Mouse (Mus musculus) embryonic facial prominence, embryonic 11.5 days (tissue): ENCODE data around the gene Top1. TPM values are rescaled to one million over a fixed set of nuclear protein-coding genes. Genes with fewer than 3 reads are reported as not detected.

Experiments
- ATAC-seq: fragments of 200-750 bp; cut with Nextera tagmentation; replicated peaks from 2 replicates; pipeline ENCODE4 v1.8.0; 2017; ENCODE audit warnings: low read depth; ENCODE audit not compliant: insufficient number of reproducible peaks, low FRiP score, low TSS enrichment
- DNase-seq: peaks from one replicate; pipeline ENCODE4 v3.0.0-alpha.2; 2015; ENCODE audit warnings: low spot score
- H3K27ac ChIP-seq: fragments of 300-500 bp; sonication (generic); replicated peaks from 2 replicates; pipeline ENCODE4 v1.5.1; 2014; ENCODE audit warnings: mild to moderate bottlenecking, low read depth, low read length, control low read depth
- H3K27me3 ChIP-seq: fragments of 300-500 bp; sonication (generic); 2 replicates; pipeline ENCODE4 v1.6.1; 2014; ENCODE audit warnings: mild to moderate bottlenecking, low read length, moderate library complexity, mixed read lengths; ENCODE audit not compliant: control insufficient read depth, insufficient read depth
- H3K36me3 ChIP-seq: fragments of 300-500 bp; sonication (generic); replicated peaks from 2 replicates; pipeline ENCODE4 v1.6.1; 2014; ENCODE audit warnings: low read depth, mild to moderate bottlenecking, low read length, moderate library complexity, mixed read lengths; ENCODE audit not compliant: control insufficient read depth, insufficient read depth
- H3K4me1 ChIP-seq: fragments of 300-500 bp; sonication (generic); 2 replicates; pipeline ENCODE4 v1.6.1; 2014; ENCODE audit warnings: low read length, mixed read lengths; ENCODE audit not compliant: control insufficient read depth, insufficient read depth
- H3K4me2 ChIP-seq: fragments of 300-500 bp; sonication (generic); 2 replicates; pipeline ENCODE4 v1.6.1; 2014; ENCODE audit warnings: low read depth, mild to moderate bottlenecking, control low read depth, low read length, moderate library complexity
- H3K4me3 ChIP-seq: fragments of 300-500 bp; sonication (generic); 2 replicates; pipeline ENCODE4 v1.5.1; 2014; ENCODE audit warnings: low read depth, low read length, control low read depth
- H3K9ac ChIP-seq: fragments of 300-500 bp; sonication (generic); replicated peaks from 2 replicates; pipeline ENCODE4 v1.6.1; 2014; ENCODE audit warnings: mild to moderate bottlenecking, control low read depth, low read length
- H3K9me3 ChIP-seq: fragments of 300-500 bp; sonication (generic); replicated peaks from 2 replicates; pipeline ENCODE4 v1.6.1; 2016; ENCODE audit warnings: mild to moderate bottlenecking, low read length, inconsistent platforms, mixed read lengths; ENCODE audit not compliant: control insufficient read depth
- WGBS: fragments of 180-500 bp; shearing (Covaris S2); extraction: QIAGEN DNeasy Blood & Tissue Kit; methylation state at CpG from one replicate; pipeline ENCODE4 v1.1.7; 2014; 5-methylcytosine and 5-hydroxymethylcytosine counted together
- polyA plus RNA-seq: library from polyadenylated mRNA; unstranded; fragments of >200 nt; fragmentation: Nextera tagmentation; extraction: Ambion mirVana; gene quantifications from 2 replicates; pipeline ENCODE4 v1.2.1, GENCODE M21; 2014

Top1 gene
- polyA plus RNA-seq, 1 experiment from 2014 or later = 113 TPM

GRCm38 (mm10) chr2:160618619-160619220, 27.0 kb upstream of the Top1 start:
- Histone ChIP-seq H3K27ac (no peak overlapping the region), H3K4me3 (no peak overlapping the region), H3K9ac (no peak overlapping the region), H3K9me3 (no peaks in the 10 kb centered on the region), H3K27me3 (no peaks in the 10 kb centered on the region), H3K4me1 (no peaks in the 10 kb centered on the region), H3K4me2 (no peak overlapping the region), H3K36me3 (no peaks in the 10 kb centered on the region)
- no peak for ATAC-seq
- DNase-seq = no peak
- 54% methylated on average over 6 of the region's 6 CpGs for WGBS

DNA sequence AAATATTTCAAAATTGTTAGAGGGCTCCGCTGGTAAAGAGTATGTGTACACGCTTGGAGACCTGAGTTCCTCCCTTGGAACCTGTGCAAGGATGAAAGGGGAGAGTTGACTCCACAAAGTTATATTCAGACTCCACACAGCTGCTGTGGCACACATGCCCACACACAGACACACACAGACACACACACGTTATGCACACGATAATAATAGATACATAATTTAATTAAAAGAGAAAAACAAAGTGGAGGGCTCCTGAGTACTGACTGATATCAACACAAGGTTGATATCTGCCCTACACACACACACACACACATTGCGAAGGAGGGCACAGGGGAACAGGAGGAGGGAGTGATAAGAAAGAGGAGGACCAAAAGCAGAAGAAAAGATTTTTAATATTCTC, 26.4 kb upstream of the Top1 start:
- Histone ChIP-seq H3K4me3 (no peak overlapping the region), H3K27ac (no peak overlapping the region), H3K4me2 (no peak overlapping the region), H3K36me3 (no peaks in the 10 kb centered on the region), H3K4me1 (no peaks in the 10 kb centered on the region), H3K9ac (no peak overlapping the region), H3K27me3 (no peaks in the 10 kb centered on the region), H3K9me3 (no peaks in the 10 kb centered on the region)
- ATAC-seq = no peak
- DNase-seq = no peak
- WGBS = 84% methylated on average over 5 of the region's 5 CpGs

GRCm38 (mm10) chr2:160619831-160620230, 25.9 kb upstream of the Top1 start:
- H3K9me3 ChIP-seq = no peaks in the 10 kb centered on the region
- no peaks in the 10 kb centered on the region for H3K4me1 ChIP-seq
- no peak overlapping the region for H3K4me3 ChIP-seq
- H3K4me2 ChIP-seq = no peak overlapping the region
- no peak for DNase-seq
- H3K36me3 ChIP-seq = no peaks in the 10 kb centered on the region
- H3K27ac ChIP-seq = no peak overlapping the region
- H3K27me3 ChIP-seq = no peaks in the 10 kb centered on the region
- no peak overlapping the region for H3K9ac ChIP-seq
- ATAC-seq = no peak
- WGBS = 77% methylated on average over 9 of the region's 9 CpGs

DNA sequence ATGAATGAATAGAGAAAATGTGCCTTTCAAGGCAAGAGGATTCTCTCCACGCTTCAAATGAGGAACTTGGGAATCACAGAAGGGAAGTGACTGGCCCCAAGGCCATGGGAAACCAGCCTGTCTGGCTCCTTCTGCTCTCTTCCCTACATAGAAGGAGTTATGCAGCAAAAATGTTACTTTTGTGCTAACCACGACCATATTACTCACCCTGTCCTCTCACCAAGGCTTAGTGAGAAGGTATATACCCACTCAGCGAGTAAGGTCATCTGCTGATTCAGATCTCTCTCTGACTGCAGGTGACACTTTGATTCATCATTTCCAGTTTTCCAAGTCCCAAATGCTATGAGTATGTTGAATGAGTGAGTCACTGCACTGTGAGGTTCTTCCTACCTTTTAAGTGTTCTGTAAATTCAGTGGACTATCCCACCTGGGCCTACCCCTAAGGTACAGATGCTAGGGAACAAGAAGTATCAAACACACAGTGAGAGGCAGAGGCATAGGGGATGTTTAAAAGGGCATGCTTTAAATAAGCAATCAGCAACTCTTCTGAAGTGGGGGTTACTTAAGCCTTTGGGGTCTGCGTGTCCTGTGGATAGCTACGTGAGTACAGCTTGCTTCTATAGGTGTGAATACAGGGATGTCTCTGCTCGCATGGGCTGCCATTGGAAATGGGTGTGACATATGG, 25.3 kb upstream of the Top1 start:
- Histone ChIP-seq H3K4me2 (no peak overlapping the region), H3K9me3 (no peaks in the 10 kb centered on the region), H3K27me3 (no peaks in the 10 kb centered on the region), H3K27ac (no peak overlapping the region), H3K4me3 (no peak overlapping the region), H3K9ac (no peak overlapping the region), H3K36me3 (no peaks in the 10 kb centered on the region), H3K4me1 (no peaks in the 10 kb centered on the region)
- DNase-seq = no peak
- ATAC-seq = no peak
- WGBS = 63% methylated on average over 6 of the region's 6 CpGs

DNA sequence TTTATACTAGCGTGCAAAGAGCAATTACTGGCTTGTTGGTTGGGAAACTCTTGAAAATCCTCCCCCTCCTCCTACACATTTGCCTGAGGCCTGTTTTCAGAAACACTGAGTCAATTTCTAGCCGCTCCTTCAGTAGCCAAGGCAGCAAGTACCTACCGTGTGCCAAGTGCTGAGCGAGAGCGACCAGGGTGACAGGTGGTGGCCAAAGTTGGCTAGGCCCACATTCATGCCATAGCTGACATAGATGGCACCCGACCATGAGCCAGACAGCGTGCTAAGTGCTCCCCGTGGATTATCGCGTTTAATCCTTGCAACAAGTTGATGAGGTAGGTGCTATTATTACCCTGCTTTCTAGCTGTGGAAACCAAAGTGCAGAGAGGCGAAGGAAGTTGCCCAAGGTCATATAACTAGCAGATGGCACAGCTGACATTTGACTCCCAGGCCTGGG, 24.7 kb upstream of the Top1 start:
- Histone ChIP-seq H3K27ac (no peak overlapping the region), H3K4me3 (no peak overlapping the region), H3K36me3 (no peaks in the 10 kb centered on the region), H3K9me3 (no peaks in the 10 kb centered on the region), H3K9ac (no peak overlapping the region), H3K4me1 (no peaks in the 10 kb centered on the region), H3K27me3 (no peaks in the 10 kb centered on the region), H3K4me2 (no peak overlapping the region)
- ATAC-seq (no peak), DNase-seq (peak; percentile 54)
- 69% methylated on average over 11 of the region's 11 CpGs for WGBS

DNA sequence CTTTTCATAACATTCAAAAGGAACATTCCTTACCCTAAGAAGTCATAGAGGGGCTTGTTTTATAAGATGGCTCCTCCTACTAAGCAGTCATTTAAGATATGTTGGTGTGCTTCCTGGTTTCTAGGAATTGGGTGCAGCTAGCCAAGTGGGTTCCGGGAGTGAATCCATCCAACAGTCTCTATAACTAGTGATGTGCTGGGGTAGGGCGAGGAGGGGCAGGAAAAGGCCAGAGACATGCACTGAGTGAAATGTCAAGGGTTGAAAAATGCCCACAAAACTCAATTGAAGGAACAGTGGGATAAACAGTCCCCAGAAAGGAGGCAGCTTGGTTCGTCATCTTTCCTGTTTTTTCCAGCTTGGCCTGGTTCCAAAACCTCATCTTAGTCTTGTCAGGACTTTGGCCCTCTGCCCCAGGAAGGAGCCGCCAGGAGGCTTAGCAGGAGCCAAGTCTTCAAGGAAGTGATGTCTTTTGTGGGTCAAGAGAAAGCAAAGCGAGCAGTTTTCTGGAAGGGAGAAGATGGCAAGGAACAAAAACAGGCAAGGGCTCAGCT, 24.0 kb upstream of the Top1 start:
- Histone ChIP-seq H3K4me1 (no peaks in the 10 kb centered on the region), H3K9ac (no peak overlapping the region), H3K27ac (no peak overlapping the region), H3K4me3 (no peak overlapping the region), H3K9me3 (no peaks in the 10 kb centered on the region), H3K27me3 (no peaks in the 10 kb centered on the region), H3K4me2 (no peak overlapping the region), H3K36me3 (no peaks in the 10 kb centered on the region)
- DNase-seq = no peak
- no peak for ATAC-seq
- 87% methylated on average over 5 of the region's 5 CpGs for WGBS

DNA sequence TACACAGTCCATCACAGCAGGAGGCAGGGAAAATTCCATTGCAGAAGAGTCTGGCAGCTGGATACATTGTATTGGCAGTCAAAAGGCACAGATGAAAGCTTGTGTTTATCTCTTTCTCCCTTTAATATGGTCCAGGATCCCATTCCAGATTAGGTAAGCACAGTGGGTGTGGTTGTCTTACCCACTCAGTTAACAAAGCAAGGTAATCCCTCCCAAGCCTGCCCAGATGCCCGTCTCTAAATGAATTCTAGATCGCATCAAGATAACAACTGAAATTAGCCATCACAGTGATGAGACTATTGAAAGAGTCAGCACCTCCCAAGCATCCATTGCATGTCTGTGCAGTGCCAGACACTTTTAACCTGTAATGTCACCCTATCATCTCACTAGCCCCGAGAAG, 23.0 kb upstream of the Top1 start:
- Histone ChIP-seq H3K9ac (no peak overlapping the region), H3K4me3 (no peak overlapping the region), H3K27ac (no peak overlapping the region), H3K4me2 (no peak overlapping the region), H3K36me3 (no peaks in the 10 kb centered on the region), H3K9me3 (no peaks in the 10 kb centered on the region), H3K4me1 (no peaks in the 10 kb centered on the region), H3K27me3 (no peaks in the 10 kb centered on the region)
- 87% methylated on average over 3 of the region's 3 CpGs for WGBS
- DNase-seq (no peak), ATAC-seq (no peak)

DNA sequence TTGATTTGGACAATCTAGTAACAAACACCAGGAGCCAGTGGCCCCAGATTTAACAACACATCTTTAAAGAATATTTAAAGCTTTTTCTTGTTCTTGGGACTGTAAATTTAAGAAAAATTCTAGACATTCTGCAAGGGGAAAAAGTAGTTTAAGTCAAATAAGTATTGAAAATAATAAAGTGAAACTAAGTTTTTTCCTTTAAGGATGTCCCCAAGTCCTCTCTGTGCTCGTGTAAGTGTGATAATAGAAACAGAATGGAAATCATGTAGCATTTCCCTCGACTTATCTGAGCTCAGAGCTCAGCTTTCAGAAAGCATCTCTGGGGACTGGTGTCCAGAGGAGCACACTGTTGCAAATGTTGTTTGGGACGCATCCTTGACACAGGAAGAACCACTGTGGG, 21.9 kb upstream of the Top1 start:
- Histone ChIP-seq H3K9ac (no peak overlapping the region), H3K27me3 (no peaks in the 10 kb centered on the region), H3K4me3 (no peak overlapping the region), H3K4me1 (no peaks in the 10 kb centered on the region), H3K4me2 (no peak overlapping the region), H3K36me3 (no peaks in the 10 kb centered on the region), H3K27ac (no peak overlapping the region), H3K9me3 (no peaks in the 10 kb centered on the region)
- DNase-seq (no peak), ATAC-seq (no peak)
- 62% methylated on average over 3 of the region's 3 CpGs for WGBS
